Mouse (Mus musculus) layer of hippocampus, postnatal 25 days (tissue): ENCODE data around the gene Iqsec1. TPM values are rescaled to one million over a fixed set of nuclear protein-coding genes. Genes with fewer than 3 reads are reported as not detected.

Source experiments
- DNase-seq, 2 experiments: peaks; one replicate each; pipeline ENCODE4 v3.0.0; 2022; ENCODE audit warnings: mixed read lengths in 2 of 2, low spot score in 1 of 2; ENCODE audit errors: extremely low spot score in 1 of 2
- total RNA-seq, 2 experiments: library from RNA; stranded (reverse); gene quantifications; 2 replicates each; pipeline ENCODE4 v1.2.3; 2021

The Iqsec1 gene
- total RNA-seq, 2 experiments from 2014 or later, result 245 to 258 TPM

- DNase-seq, result no peak
Measured at GRCm38 (mm10) chr6:90892401-90892800, 96.1 kb downstream of the Iqsec1 start.

- no peak for DNase-seq
Measured at GRCm38 (mm10) chr6:90889356-90890285, 98.9 kb downstream of the Iqsec1 start.

- no peak for DNase-seq
Measured at GRCm38 (mm10) chr6:90887024-90887775, 101.3 kb downstream of the Iqsec1 start.

GRCm38 (mm10) chr6:90885626-90886025 lies 102.9 kb downstream of the Iqsec1 start:
- DNase-seq, result no peak

GRCm38 (mm10) chr6:90884631-90885030 lies 103.9 kb downstream of the Iqsec1 start:
- DNase-seq, result no peak

- DNase-seq, result no peak
Measured at GRCm38 (mm10) chr6:90880975-90881374, 107.5 kb downstream of the Iqsec1 start.

GRCm38 (mm10) chr6:90880404-90880803 lies 108.1 kb downstream of the Iqsec1 start:
- DNase-seq, result no peak

- DNase-seq, result no peak
Measured at GRCm38 (mm10) chr6:90871581-90871980, 116.9 kb downstream of the Iqsec1 start.

GRCm38 (mm10) chr6:90868033-90868432 lies 120.5 kb downstream of the Iqsec1 start:
- no peak for DNase-seq

- no peak for DNase-seq
Measured at GRCm38 (mm10) chr6:90861370-90861769, 127.1 kb downstream of the Iqsec1 start.

GRCm38 (mm10) chr6:90857844-90858243 lies 130.6 kb downstream of the Iqsec1 start:
- DNase-seq, result no peak

- no peak for DNase-seq
Measured at GRCm38 (mm10) chr6:90852360-90852759, 136.1 kb downstream of the Iqsec1 start.

GRCm38 (mm10) chr6:90848068-90848467 lies 140.4 kb downstream of the Iqsec1 start:
- DNase-seq, result no peak

GRCm38 (mm10) chr6:90847523-90847922 lies 141.0 kb downstream of the Iqsec1 start:
- no peak for DNase-seq

GRCm38 (mm10) chr6:90839972-90840371 lies 148.5 kb downstream of the Iqsec1 start:
- DNase-seq, result no peak

- DNase-seq, result no peak
Measured at GRCm38 (mm10) chr6:90836749-90837148, 151.7 kb downstream of the Iqsec1 start.

GRCm38 (mm10) chr6:90829536-90829935 lies 158.9 kb downstream of the Iqsec1 start:
- no peak for DNase-seq

- DNase-seq, result no peak
Measured at GRCm38 (mm10) chr6:90825063-90825462, 163.4 kb downstream of the Iqsec1 start.

- DNase-seq, result no peak
Measured at GRCm38 (mm10) chr6:90823322-90823721, 165.2 kb downstream of the Iqsec1 start.

- no peak for DNase-seq
Measured at GRCm38 (mm10) chr6:90821916-90822602, 166.4 kb downstream of the Iqsec1 start.

GRCm38 (mm10) chr6:90819880-90820279 lies 168.6 kb downstream of the Iqsec1 start:
- DNase-seq, result no peak
